In the genomic region with DNA sequence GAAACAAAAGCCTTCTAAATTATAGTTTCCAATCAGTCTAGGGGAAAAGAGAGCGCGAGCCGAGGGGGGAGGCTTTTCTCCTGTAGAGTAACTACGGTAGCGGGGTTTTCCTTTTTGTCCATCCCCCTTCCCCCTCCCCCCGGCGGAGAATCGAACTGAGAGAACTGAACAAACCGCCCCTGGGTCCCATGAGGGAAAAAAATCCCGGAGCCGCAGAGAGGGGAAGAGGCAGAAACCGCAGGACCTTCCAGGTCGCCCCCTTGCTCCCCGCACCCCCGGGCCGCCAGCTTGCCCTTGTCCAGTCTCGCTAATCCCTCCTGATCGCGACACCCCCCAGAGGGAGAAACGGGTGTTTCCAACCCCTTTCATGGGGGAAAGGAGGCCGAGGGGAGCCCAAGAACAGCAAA, we compare ENCODE assay signal across 8 mouse cellular contexts. TPM values are rescaled to one million over a fixed set of nuclear protein-coding genes. Genes with fewer than 3 reads are reported as not detected.
DNase-seq lines count a peak whose midpoint lies in the region; ATAC-seq lines count a peak whose summit lies in the region.

No protein-coding gene starts in this region.

- peaks cover 26% of the 10 kb centered on the region for H3K4me1 ChIP-seq in hindbrain, embryonic 13.5 days (replicated peaks)

- 0 out of 2 replicates have a peak, but pooled peaks cover 3% of the 10 kb centered on the region for H3K27me3 ChIP-seq in hindbrain, embryonic 13.5 days

- peak overlapping the region; percentile 96 for H3K9ac ChIP-seq in hindbrain, embryonic 13.5 days

- H3K4me2 ChIP-seq in hindbrain, embryonic 13.5 days: peak overlapping the region; percentile 91

- peak overlapping the region; percentile 89 for H3K27ac ChIP-seq in hindbrain, embryonic 13.5 days

- ATAC-seq in hindbrain, embryonic 13.5 days (ENCODE audit: low FRiP score): peak; percentile 12
- ATAC-seq in megakaryocyte-erythroid progenitor cell, adult 5-6 weeks (replicated peaks; ENCODE audit: low FRiP score, low TSS enrichment, poor library complexity, severe bottlenecking): no peak; the same call in 1 of the 2 replicates

- H3K36me3 ChIP-seq in hindbrain, embryonic 13.5 days: no peaks in the 10 kb centered on the region

- no peaks in the 10 kb centered on the region for H3K9me3 ChIP-seq in hindbrain, embryonic 13.5 days

- H3K4me3 ChIP-seq in hindbrain, embryonic 13.5 days: peak overlapping the region; percentile 90

- peak; percentile 11 for DNase-seq in T-cell, adult 2 months (ENCODE audit: low spot score)
- peak; percentile 77 for DNase-seq in cerebellum, adult 9-10 months
- peak; percentile 33 to 50 for DNase-seq in frontal cortex, postnatal 36 days (ENCODE audit: low spot score in 2 of 2)
- DNase-seq in left cerebral cortex, adult 18-20 months (ENCODE audit: low spot score in 2 of 2): peak; percentile 30 to 43
- peak; percentile 60 to 65 for DNase-seq in lung, postnatal 4 days
- peak; percentile 47 to 55 for DNase-seq in spleen, adult 18-20 months

- WGBS in hindbrain, embryonic 13.5 days: under 1% methylated on average over 18 of the region's 21 CpGs

RNA-seq across cellular contexts. Expression of gene Cpeb4, which starts 0.9 kb away (rescaled TPM):
- polyA plus RNA-seq in hindbrain, embryonic 13.5 days (2015; fragmentation: Nextera tagmentation; extraction: Ambion mirVana): 16.0 and 16.1 TPM in 2 replicates
- total RNA-seq in left cerebral cortex, adult 18-20 months (2021): 100 to 1,000 TPM; 145 to 152 TPM
- total RNA-seq in megakaryocyte-erythroid progenitor cell, adult 5-6 weeks (2014; fragmentation: Nextera tagmentation): 9.9 and 10.2 TPM in 2 replicates
- total RNA-seq in megakaryocyte-erythroid progenitor cell, adult 5-6 weeks (2017): 8.7 and 13.2 TPM in 2 replicates

Comparison
In these comparisons a context has a peak if more than half of its experiments do, and no peak if none do; other contexts are left out.
1. DNase-seq: peak in every context shown above with its lines; median percentile 77 in cerebellum, adult 9-10 months; 62 in lung, postnatal 4 days; 51 in spleen, adult 18-20 months; 42 in frontal cortex, postnatal 36 days; 36 in left cerebral cortex, adult 18-20 months; 11 in T-cell, adult 2 months.
2. RNA of gene Cpeb4, which starts 0.9 kb away (total RNA-seq): 145 to 152 TPM in left cerebral cortex, adult 18-20 months; 8.7 to 13.2 TPM in megakaryocyte-erythroid progenitor cell, adult 5-6 weeks; every median in the first group is over 10 times any median in the second.